Mouse (Mus musculus) hindbrain, postnatal 0 days (tissue): ENCODE results near the gene Casc3. TPM values are rescaled to one million over a fixed set of nuclear protein-coding genes. Genes with fewer than 3 reads are reported as not detected.

Source experiments
- ATAC-seq: fragments of 200-750 bp; cut with Nextera tagmentation; 2 replicates; pipeline ENCODE4 v1.8.0; 2017; ENCODE audit warnings: mild to moderate bottlenecking, moderate TSS enrichment, moderate library complexity
- DNase-seq: peaks from one replicate; pipeline ENCODE4 v3.0.0-alpha.2; 2015; ENCODE audit warnings: low spot score
- H3K27ac ChIP-seq: fragments of 300-500 bp; sonication (generic); 2 replicates; pipeline ENCODE4 v1.5.1; 2014; ENCODE audit warnings: mild to moderate bottlenecking
- H3K27me3 ChIP-seq: fragments of 300-500 bp; sonication (generic); 2 replicates; pipeline ENCODE4 v1.6.1; 2014; ENCODE audit warnings: low read length, mixed read lengths; ENCODE audit not compliant: insufficient read depth
- H3K36me3 ChIP-seq: fragments of 300-500 bp; sonication (generic); 2 replicates; pipeline ENCODE4 v1.6.1; 2014; ENCODE audit warnings: low read length, mixed read lengths; ENCODE audit not compliant: insufficient read depth
- H3K4me1 ChIP-seq: fragments of 300-500 bp; sonication (generic); 2 replicates; pipeline ENCODE4 v1.6.1; 2014; ENCODE audit warnings: antibody characterized with exemption, low read length, mixed read lengths; ENCODE audit not compliant: insufficient read depth
- H3K4me2 ChIP-seq: fragments of 300-500 bp; sonication (generic); 2 replicates; pipeline ENCODE4 v1.6.1; 2014; ENCODE audit warnings: low read depth, mild to moderate bottlenecking, low read length, moderate library complexity, mixed read lengths
- H3K4me3 ChIP-seq: fragments of 300-500 bp; sonication (generic); 2 replicates; pipeline ENCODE4 v1.5.1; 2014; ENCODE audit warnings: low read length
- H3K9ac ChIP-seq: fragments of 300-500 bp; sonication (generic); replicated peaks from 2 replicates; pipeline ENCODE4 v1.6.1; 2014; ENCODE audit warnings: mild to moderate bottlenecking, low read length, moderate library complexity, mixed read lengths
- H3K9me3 ChIP-seq: fragments of 300-500 bp; sonication (generic); 2 replicates; pipeline ENCODE4 v1.6.1; 2016; ENCODE audit warnings: low read length, mixed read lengths
- CTCF ChIP-seq: IDR thresholded peaks from 2 replicates; pipeline ENCODE4 v1.5.1; 2016; ENCODE audit warnings: antibody characterized with exemption, control low read depth, low read depth
- WGBS: fragments of 180-500 bp; shearing (Covaris S2); extraction: QIAGEN DNeasy Blood & Tissue Kit; methylation state at CpG from one replicate; pipeline ENCODE4 v1.1.7; 2014; 5-methylcytosine and 5-hydroxymethylcytosine counted together
- polyA plus RNA-seq: library from polyadenylated mRNA; unstranded; fragments of >200 nt; fragmentation: Nextera tagmentation; extraction: Ambion mirVana; gene quantifications from 2 replicates; pipeline ENCODE4 v1.2.1, GENCODE M21; 2015
- total RNA-seq: library from RNA; depleted of rRNA; stranded (reverse); fragments of >200 nt; gene quantifications from 2 replicates; pipeline ENCODE4 v1.2.3, GENCODE M21; 2014

Casc3 gene
- total and polyA plus RNA-seq, 2 experiments from 2014 or later: 24.4 to 35.7 TPM

GRCm38 (mm10) chr11:98771844-98772525 lies 32.7 kb upstream of the Casc3 start:
- H3K4me1 ChIP-seq: peaks cover 37% of the 10 kb centered on the region
- H3K9ac ChIP-seq: no peak overlapping the region
- WGBS: 91% methylated on average over 11 of the region's 11 CpGs
- no peaks in the 10 kb centered on the region for H3K9me3 ChIP-seq
- peak overlapping the region; percentile 76 for H3K4me2 ChIP-seq
- no peak for TF ChIP-seq CTCF
- H3K4me3 ChIP-seq: no peak overlapping the region
- peaks cover 33% of the 10 kb centered on the region for H3K36me3 ChIP-seq
- ATAC-seq: no peak
- no peak for DNase-seq
- H3K27ac ChIP-seq: no peak overlapping the region
- no peaks in the 10 kb centered on the region for H3K27me3 ChIP-seq

- Histone ChIP-seq H3K9ac (no peak overlapping the region), H3K4me2 (peak overlapping the region; percentile 76), H3K9me3 (no peaks in the 10 kb centered on the region), H3K36me3 (peaks cover 33% of the 10 kb centered on the region), H3K4me3 (peak overlapping the region; percentile 42), H3K27ac (peak overlapping the region; percentile 84; the same call in 1 of the 2 replicates), H3K4me1 (peaks cover 34% of the 10 kb centered on the region), H3K27me3 (no peaks in the 10 kb centered on the region)
- ATAC-seq (no peak), DNase-seq (no peak)
- 71% methylated on average over 8 of the region's 8 CpGs for WGBS
- TF ChIP-seq CTCF: no peak
Measured at GRCm38 (mm10) chr11:98772667-98773171, 32.0 kb upstream of the Casc3 start.

GRCm38 (mm10) chr11:98773635-98774295 lies 30.9 kb upstream of the Casc3 start:
- ATAC-seq (peak; percentile 85), DNase-seq (peak; percentile 95)
- TF ChIP-seq CTCF: no peak
- Histone ChIP-seq H3K4me1 (peaks cover 30% of the 10 kb centered on the region), H3K4me3 (peak overlapping the region; percentile 42), H3K4me2 (peak overlapping the region; percentile 76), H3K9me3 (no peaks in the 10 kb centered on the region), H3K27me3 (no peaks in the 10 kb centered on the region), H3K36me3 (peaks cover 24% of the 10 kb centered on the region), H3K9ac (peak overlapping the region; percentile 59; the same call in 1 of the 2 replicates), H3K27ac (peak overlapping the region; percentile 84; the same call in 1 of the 2 replicates)
- WGBS: under 1% methylated on average over 36 of the region's 37 CpGs

GRCm38 (mm10) chr11:98774582-98775347 lies 29.9 kb upstream of the Casc3 start, which contains the start of gene Nr1d1:
Gene Nr1d1, minus strand, starts transcription at chr11:98775333.
- peak within 1 kb of the TSS; percentile 59 for H3K9ac ChIP-seq
- peak; percentile 9; the same call in 1 of the 2 replicates for TF ChIP-seq CTCF
- DNase-seq (no peak), ATAC-seq (no peak; the same call in none of the 2 replicates)
- no peaks in the 10 kb centered on the region for H3K27me3 ChIP-seq
- 1% methylated on average over 22 of the region's 22 CpGs for WGBS
- peaks cover 30% of the 10 kb centered on the region for H3K4me1 ChIP-seq
- peak within 1 kb of the TSS; percentile 84 for H3K27ac ChIP-seq
- H3K36me3 ChIP-seq: peaks cover 16% of the 10 kb centered on the region; the same call in 1 of the 2 replicates
- H3K9me3 ChIP-seq: no peaks in the 10 kb centered on the region
- peak within 1 kb of the TSS; percentile 42 for H3K4me3 ChIP-seq
- H3K4me2 ChIP-seq: peak within 1 kb of the TSS; percentile 76

GRCm38 (mm10) chr11:98775348-98776051 lies 29.2 kb upstream of the Casc3 start:
- Histone ChIP-seq H3K4me1 (peaks cover 30% of the 10 kb centered on the region), H3K4me3 (peak overlapping the region; percentile 42), H3K9me3 (no peaks in the 10 kb centered on the region), H3K4me2 (peak overlapping the region; percentile 76), H3K9ac (no peak overlapping the region; the same call in 1 of the 2 replicates), H3K27me3 (no peaks in the 10 kb centered on the region), H3K27ac (peak overlapping the region; percentile 84), H3K36me3 (peaks cover 9% of the 10 kb centered on the region; the same call in 1 of the 2 replicates)
- TF ChIP-seq CTCF: 0 out of 2 replicates have a peak, but pooled peaks have one; percentile 16
- DNase-seq (peak; percentile 98), ATAC-seq (peak; percentile 90)
- WGBS: 6% methylated on average over 15 of the region's 15 CpGs
